Mouse (Mus musculus) ES-E14 (cell line): Measurements from ENCODE around the gene Wdr4. TPM values are rescaled to one million over a fixed set of nuclear protein-coding genes. Genes with fewer than 3 reads are reported as not detected.
A peak's percentile ranks its signal among the peaks of the same experiment; 100 is the strongest.

Source experiments
- DNase-seq: peaks from one replicate; pipeline ENCODE4 v3.0.0-alpha.2; 2013; ENCODE audit warnings: low read depth, low spot score
- H3K27ac ChIP-seq: 2 replicates; pipeline ENCODE4 v1.5.1; 2012; ENCODE audit warnings: low read depth, mild to moderate bottlenecking, low read length, moderate library complexity, mixed read lengths; ENCODE audit not compliant: poor library complexity, insufficient read depth, severe bottlenecking
- H3K36me3 ChIP-seq: 2 replicates; pipeline ENCODE4 v1.6.1; 2012; ENCODE audit warnings: mild to moderate bottlenecking, low read length, moderate library complexity, mixed read lengths; ENCODE audit not compliant: control insufficient read depth, poor library complexity, insufficient read depth, severe bottlenecking
- H3K4me1 ChIP-seq, 2 experiments: fragments of 150-350 bp in 1 of 2; sonication (generic) in 1 of 2; 2 replicates each; pipeline ENCODE4 v1.6.1; 2012; ENCODE audit warnings: low read length in 2 of 2, mild to moderate bottlenecking in 1 of 2, mixed read lengths in 1 of 2; ENCODE audit not compliant: control insufficient read depth in 2 of 2, insufficient read depth in 2 of 2, poor library complexity in 1 of 2
- H3K4me3 ChIP-seq, 2 experiments: fragments of 150-350 bp in 1 of 2; sonication (generic) in 1 of 2; 2 replicates each; pipeline ENCODE4 v1.5.1; 2012; ENCODE audit warnings: low read length in 2 of 2, low read depth in 1 of 2, mild to moderate bottlenecking in 1 of 2, mixed read lengths in 1 of 2; ENCODE audit not compliant: insufficient read depth in 1 of 2, poor library complexity in 1 of 2, severe bottlenecking in 1 of 2
- H3K9ac ChIP-seq: 2 replicates; pipeline ENCODE4 v1.6.1; 2012; ENCODE audit warnings: low read depth, mild to moderate bottlenecking, low read length, mixed read lengths; ENCODE audit not compliant: poor library complexity, insufficient read depth, severe bottlenecking
- H3K9me3 ChIP-seq: fragments of 150-350 bp; sonication (generic); 2 replicates; pipeline ENCODE4 v1.6.1; 2012; ENCODE audit warnings: low read depth, mild to moderate bottlenecking, low read length; ENCODE audit not compliant: control insufficient read depth, insufficient read depth
- CHD2 ChIP-seq: IDR thresholded peaks from 2 replicates; pipeline ENCODE4 v1.6.1; 2014; ENCODE audit warnings: mild to moderate bottlenecking, low read depth, low read length, inconsistent platforms
- HCFC1 ChIP-seq: IDR thresholded peaks from 2 replicates; pipeline ENCODE4 v1.6.1; 2012; ENCODE audit warnings: low read length, inconsistent platforms, borderline replicate concordance; ENCODE audit not compliant: insufficient read depth
- MAFK ChIP-seq: IDR thresholded peaks from 2 replicates; pipeline ENCODE4 v1.6.1; 2014; ENCODE audit warnings: mild to moderate bottlenecking, low read depth, low read length, inconsistent platforms; ENCODE audit not compliant: insufficient read depth
- ZC3H11A ChIP-seq: IDR thresholded peaks from 2 replicates; pipeline ENCODE4 v1.6.1; 2012; ENCODE audit warnings: low read depth, mild to moderate bottlenecking, inconsistent platforms, low read length, borderline replicate concordance
- ZNF384 ChIP-seq: IDR thresholded peaks from 2 replicates; pipeline ENCODE4 v1.6.1; 2012; ENCODE audit warnings: low read depth, low read length, inconsistent platforms
- in situ Hi-C, 2 experiments: fragments of 600-800 bp; cut with MboI; formaldehyde crosslinking; loops; one replicate each; pipeline ENCODE4 v1.15.1; 2025; ENCODE audit warnings: low sequenced_read_pairs in 2 of 2, inconsistent platforms in 1 of 2; ENCODE audit not compliant: unreplicated experiment in 2 of 2
- total RNA-seq: library from RNA; depleted of rRNA; stranded (reverse); fragments of 300-350 nt; gene quantifications from 2 replicates; pipeline ENCODE4 v1.2.3, GENCODE M21; 2012

Wdr4 gene
- total RNA-seq, 1 experiment = 58.5 TPM

GRCm38 (mm10) chr17:31564015-31564857 is 44.5 kb upstream of the Wdr4 start, which contains the start of gene Pknox1:
TSS of gene Pknox1 (plus strand) at chr17:31564734.
- TF ChIP-seq HCFC1 = no peak; the same call in 1 of the 2 replicates
- peak; percentile 97 for TF ChIP-seq ZNF384
- peak; percentile 31; the same call in 1 of the 2 replicates for TF ChIP-seq CHD2
- DNase-seq = peak; percentile 100
- peak within 1 kb of the TSS; percentile 84 for H3K27ac ChIP-seq
- H3K36me3 ChIP-seq = no peaks in the 10 kb centered on the region
- in situ Hi-C loops = no loop called here
- peak within 1 kb of the TSS; percentile 90 to 98 for H3K4me3 ChIP-seq
- H3K9me3 ChIP-seq = no peaks in the 10 kb centered on the region
- H3K9ac ChIP-seq = peak within 1 kb of the TSS; percentile 92
- peaks cover 0 to 6% of the 10 kb centered on the region in 2 experiments; a peak in 2 of 4 replicates for H3K4me1 ChIP-seq

- peak overlapping the region; percentile 84 for H3K9ac ChIP-seq
- H3K27ac ChIP-seq = peak overlapping the region; percentile 28; the same call in 1 of the 2 replicates
- H3K4me1 ChIP-seq = peaks cover 0 to 4% of the 10 kb centered on the region in 2 experiments; a peak in 2 of 4 replicates
- H3K36me3 ChIP-seq = no peaks in the 10 kb centered on the region
- no peak for TF ChIP-seq HCFC1
- no peak for TF ChIP-seq CHD2
- TF ChIP-seq ZNF384 = no peak
- TF ChIP-seq MAFK = no peak
- TF ChIP-seq ZC3H11A = no peak
- peak overlapping the region; percentile 57 to 67 for H3K4me3 ChIP-seq
- no peak for DNase-seq
- in situ Hi-C loops = no loop called here
- H3K9me3 ChIP-seq = no peaks in the 10 kb centered on the region
These were observed 43.8 kb upstream of the Wdr4 start for GRCm38 (mm10) chr17:31563632-31564014.

GRCm38 (mm10) chr17:31559021-31559789 is 39.4 kb upstream of the Wdr4 start:
- TF ChIP-seq CHD2 (no peak), MAFK (no peak), ZC3H11A (no peak), ZNF384 (no peak), HCFC1 (no peak)
- Histone ChIP-seq H3K9me3 (no peaks in the 10 kb centered on the region), H3K4me3 (peak overlapping the region; percentile 70 to 81), H3K4me1 (peaks cover 0 to 6% of the 10 kb centered on the region in 2 experiments; a peak in 1 of 4 replicates), H3K9ac (peak overlapping the region; percentile 88), H3K36me3 (peaks cover 12% of the 10 kb centered on the region; the same call in 1 of the 2 replicates), H3K27ac (0 out of 2 replicates have a peak overlapping the region, but pooled peaks have one; percentile 29)
- DNase-seq = no peak
- in situ Hi-C loops = no loop called here

- in situ Hi-C loops = no loop called here
- Histone ChIP-seq H3K36me3 (peaks cover 12% of the 10 kb centered on the region; the same call in 1 of the 2 replicates), H3K4me1 (0 out of 4 replicates have a peak, but pooled peaks cover 0 to 6% of the 10 kb centered on the region in 2 experiments), H3K27ac (no peak overlapping the region), H3K9me3 (no peaks in the 10 kb centered on the region), H3K4me3 (peak overlapping the region; percentile 70 to 81), H3K9ac (peak overlapping the region; percentile 88)
- no peak for DNase-seq
- no peak for TF ChIP-seq HCFC1
- no peak for TF ChIP-seq ZNF384
- TF ChIP-seq ZC3H11A = no peak
- no peak for TF ChIP-seq MAFK
- no peak for TF ChIP-seq CHD2
These were observed 38.3 kb upstream of the Wdr4 start for GRCm38 (mm10) chr17:31557947-31558542.
